Mouse (Mus musculus) lung, adult 2 months (tissue): Measurements from ENCODE around the gene Mau2. TPM values are rescaled to one million over a fixed set of nuclear protein-coding genes. Genes with fewer than 3 reads are reported as not detected.
"Not testable (repeated sequence)": the region's sequence is repeated elsewhere in the genome, so short reads cannot be mapped to it uniquely, and the experiment has no call there.

Experiments
- DNase-seq: peaks from one replicate; pipeline ENCODE4 v3.0.0; 2022
- H3K4me1 ChIP-seq: fragments of 200-500 bp; 2 replicates; pipeline ENCODE4 v1.6.1; 2011; ENCODE audit warnings: low read length; ENCODE audit not compliant: control insufficient read depth, insufficient read depth
- H3K4me3 ChIP-seq: fragments of 200-500 bp; replicated peaks from 2 replicates; pipeline ENCODE3; 2011; ENCODE audit warnings: low read depth, mild to moderate bottlenecking, control low read depth, low read length; ENCODE audit errors: extremely low read depth
- CTCF ChIP-seq: fragments of 200-500 bp; IDR thresholded peaks from 2 replicates; pipeline ENCODE4 v1.5.1; 2011; ENCODE audit warnings: mild to moderate bottlenecking, low read length, control low read depth; ENCODE audit not compliant: insufficient read depth
- POLR2A ChIP-seq: fragments of 200-500 bp; IDR thresholded peaks from 2 replicates; pipeline ENCODE4 v1.6.1; 2011; ENCODE audit warnings: low read depth, mild to moderate bottlenecking, control low read depth, low read length, borderline replicate concordance; ENCODE audit errors: extremely low read depth
- WGBS: fragments of 180-500 bp; shearing (Covaris S2); methylation state at CpG from one replicate; pipeline ENCODE4 v1.1.7; 2018; 5-methylcytosine and 5-hydroxymethylcytosine counted together
- polyA plus RNA-seq: library from polyadenylated mRNA; depleted of rRNA; stranded (reverse); fragments of >200 nt; gene quantifications from 2 replicates; pipeline ENCODE4 v1.2.3, GENCODE M21; 2012

The Mau2 gene
- polyA plus RNA-seq, 1 experiment: 88.5 TPM

DNA sequence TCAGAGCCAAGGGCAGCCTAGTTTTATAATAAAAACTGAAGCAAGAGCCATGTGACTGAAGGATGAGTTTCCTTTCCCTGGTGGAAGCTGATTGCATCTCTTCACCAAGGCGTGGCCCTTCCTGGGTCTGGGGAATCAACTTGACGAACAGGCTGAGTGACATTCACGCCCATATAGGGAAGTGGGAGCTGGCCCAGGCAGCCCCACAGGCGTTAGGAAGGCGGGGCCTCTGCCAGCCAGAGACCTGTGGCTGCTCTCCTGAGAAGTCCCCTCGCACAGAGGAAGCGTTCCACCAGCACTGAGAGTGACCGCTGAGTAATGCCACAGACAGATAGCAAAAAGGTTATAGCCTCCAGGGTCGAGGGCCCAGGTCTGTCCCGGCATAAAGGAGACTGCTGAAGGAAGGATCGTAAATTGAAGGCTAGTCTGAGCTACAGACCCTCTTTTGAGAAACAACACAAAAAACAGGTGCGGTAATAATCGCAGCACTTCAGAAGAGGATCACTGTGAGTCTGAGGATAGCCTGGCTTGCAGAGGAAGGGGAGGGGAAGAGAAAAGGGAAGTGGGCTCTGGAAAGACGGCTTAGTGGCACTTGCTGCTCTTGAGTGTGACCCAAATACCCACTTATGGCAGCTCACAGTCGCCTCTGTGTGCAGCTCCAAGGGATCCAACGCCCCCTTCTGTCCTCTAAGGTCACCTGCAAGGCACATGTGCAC is 41.2 kb downstream of the Mau2 start:
- Histone ChIP-seq H3K4me3 (peak overlapping the region; percentile 45), H3K4me1 (peaks cover 10% of the 10 kb centered on the region; the same call in 1 of the 2 replicates)
- WGBS: 2% methylated on average over 16 of the region's 16 CpGs
- peak; percentile 75; the same call in 1 of the 2 replicates for TF ChIP-seq POLR2A
- TF ChIP-seq CTCF: peak; percentile 83
- peak; percentile 73 for DNase-seq

DNA sequence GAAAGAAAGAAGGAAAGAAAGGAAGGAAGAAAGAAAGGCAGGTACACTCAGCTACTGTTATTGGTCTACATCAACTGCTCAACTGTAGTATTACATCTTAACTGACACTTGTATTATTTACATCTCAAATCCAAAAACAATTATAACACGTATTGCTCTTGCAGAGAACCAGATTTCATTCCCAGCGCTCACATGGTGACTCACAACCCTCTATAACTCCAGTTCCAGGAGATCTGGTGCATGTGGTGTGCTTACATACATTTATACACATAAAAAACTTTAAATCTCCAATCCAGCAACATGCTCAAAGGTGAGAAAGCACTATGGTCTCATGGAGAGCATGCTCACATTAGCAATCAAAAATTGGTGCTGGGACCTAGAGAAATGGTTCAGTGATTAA is 42.3 kb downstream of the Mau2 start:
- no peak overlapping the region for H3K4me3 ChIP-seq
- DNase-seq: no peak
- 69% methylated on average over 2 of the region's 2 CpGs for WGBS

DNA sequence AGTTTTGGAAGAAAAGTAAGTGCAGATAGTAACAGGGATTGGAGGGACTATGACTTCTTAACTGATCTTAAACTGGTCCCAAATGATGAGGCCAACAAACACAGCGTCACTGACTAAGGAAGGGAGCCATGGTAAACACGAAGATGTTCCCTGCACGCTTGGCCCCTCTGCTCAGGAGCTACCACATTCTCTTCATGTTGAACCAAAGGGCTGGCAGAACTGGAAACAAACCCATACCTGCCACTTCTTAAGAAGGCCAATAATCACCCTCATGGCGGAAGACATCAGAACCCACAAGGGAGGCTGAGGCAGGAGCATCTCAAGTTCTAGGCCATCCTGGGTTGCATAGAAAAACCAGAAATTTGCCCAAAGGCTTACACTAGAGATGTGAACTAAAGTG is 43.3 kb downstream of the Mau2 start:
- Histone ChIP-seq H3K4me1 (peaks cover 3% of the 10 kb centered on the region), H3K4me3 (no peak overlapping the region)
- 91% methylated on average over 4 of the region's 4 CpGs for WGBS
- DNase-seq: no peak
- no peak for TF ChIP-seq POLR2A
- TF ChIP-seq CTCF: no peak

More for the DNA sequence above, 42.3 kb downstream of the Mau2 start:
- TF ChIP-seq CTCF (no peak), POLR2A (no peak)
- H3K4me1 ChIP-seq: peaks cover 7% of the 10 kb centered on the region; the same call in 1 of the 2 replicates

DNA sequence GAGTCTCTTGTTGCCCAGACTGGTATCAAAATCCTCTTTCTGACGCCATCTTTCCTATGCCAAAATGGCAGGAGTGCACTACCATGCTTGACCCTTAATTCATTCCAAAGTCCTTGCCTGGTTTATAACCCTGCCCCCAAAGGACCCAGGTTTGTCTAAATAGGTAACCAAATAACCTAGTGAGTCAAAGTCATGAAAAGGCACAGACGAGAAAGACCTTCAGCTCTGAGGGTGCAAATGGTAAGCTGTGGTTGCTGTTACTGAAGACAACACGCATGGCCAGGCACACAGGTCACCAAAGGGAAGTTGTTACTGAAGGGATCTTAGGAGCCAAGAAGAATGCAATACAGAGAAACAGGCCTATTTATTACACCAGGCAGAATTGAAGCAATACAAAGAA is 43.8 kb downstream of the Mau2 start:
- DNase-seq: no peak
- WGBS: 89% methylated on average over 3 of the region's 3 CpGs
- Histone ChIP-seq H3K4me1 (peaks cover 5% of the 10 kb centered on the region), H3K4me3 (no peak overlapping the region)
- no peak for TF ChIP-seq POLR2A
- no peak for TF ChIP-seq CTCF

DNA sequence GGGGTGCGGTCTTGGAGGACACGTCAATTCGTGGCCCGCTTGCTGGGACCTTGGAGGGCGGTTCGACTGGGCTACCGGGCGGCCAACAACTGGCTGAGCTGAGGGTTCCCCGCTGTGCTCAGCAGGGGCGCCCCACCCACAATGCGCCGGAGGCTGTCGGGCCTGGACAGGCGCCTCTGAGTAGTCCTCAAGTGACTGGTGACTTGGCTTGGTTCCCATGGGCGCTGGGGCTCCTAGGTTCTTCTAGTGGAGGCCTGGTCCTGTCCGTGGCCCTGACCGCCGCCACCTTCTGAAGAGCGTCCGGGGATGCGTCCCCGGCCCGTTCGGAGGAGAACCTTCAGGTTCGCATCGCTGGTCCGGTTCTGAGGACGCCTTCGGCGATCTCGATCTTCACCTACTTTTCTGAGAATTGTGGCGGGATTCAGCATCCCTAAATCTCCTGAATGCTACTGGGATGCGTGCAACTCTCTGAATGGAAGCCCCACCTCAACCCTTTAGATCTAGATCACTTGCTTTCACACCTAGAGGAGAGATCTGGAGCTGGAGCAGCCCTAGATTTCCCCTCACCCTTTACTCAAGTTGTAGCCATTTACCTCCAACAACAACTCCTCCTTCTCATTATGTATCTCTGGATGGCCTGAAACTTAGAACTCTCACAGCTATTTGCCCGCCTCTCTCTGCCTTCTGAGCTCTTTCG is 45.8 kb downstream of the Mau2 start:
- Histone ChIP-seq H3K4me3 (peak overlapping the region; percentile 68), H3K4me1 (peaks cover 5% of the 10 kb centered on the region; the same call in 1 of the 2 replicates)
- TF ChIP-seq CTCF (no peak), POLR2A (peak; percentile 67; the same call in 1 of the 2 replicates)
- no peak for DNase-seq
- 2% methylated on average over 35 of the region's 35 CpGs for WGBS

DNA sequence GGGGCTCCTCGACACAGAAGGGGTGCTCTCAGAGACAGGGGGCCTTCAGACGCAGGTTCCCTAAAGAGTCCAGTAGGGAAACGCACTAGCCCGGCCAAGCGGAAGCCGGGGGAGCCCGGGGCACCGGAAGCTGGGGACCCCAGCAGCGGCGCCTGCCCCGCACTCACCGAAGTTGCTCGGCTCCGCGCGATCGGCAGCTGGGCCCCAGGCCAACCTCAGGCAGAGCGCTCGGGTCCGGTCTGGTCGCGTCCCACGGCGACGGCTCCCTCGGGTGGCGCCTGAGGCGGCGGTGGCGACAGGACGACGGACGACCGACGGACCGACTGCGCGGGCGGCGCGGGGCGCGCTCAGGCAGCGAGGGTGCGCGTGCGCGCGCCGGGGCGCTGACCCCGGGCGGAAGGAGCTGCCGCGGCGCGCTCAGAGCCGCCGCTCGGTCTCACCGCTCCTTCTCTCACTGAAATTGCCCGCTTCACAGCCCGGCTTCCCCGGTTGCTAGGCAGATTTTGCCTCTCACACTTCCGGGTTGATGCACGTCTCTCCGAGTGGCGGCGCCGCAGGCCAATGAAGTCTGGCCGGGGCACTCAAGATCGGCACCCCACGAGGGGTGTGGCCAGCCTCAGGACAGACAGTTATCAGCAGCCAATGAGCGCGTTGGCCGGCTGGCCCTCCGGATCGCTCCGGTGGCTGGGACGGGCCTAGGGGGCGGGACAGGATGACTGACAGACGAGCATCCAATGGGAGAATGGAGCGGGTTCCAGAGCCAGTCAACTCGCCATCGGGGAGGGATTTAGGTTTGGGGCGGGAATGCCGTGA is 46.6 kb downstream of the Mau2 start, which contains the start of gene Gatad2a:
Gene Gatad2a, minus strand, starts transcription at position 609 of the 813 bp plus-strand sequence.
- Histone ChIP-seq H3K4me3 (peak within 1 kb of the TSS; percentile 80), H3K4me1 (peaks cover 5% of the 10 kb centered on the region; the same call in 1 of the 2 replicates)
- DNase-seq: peak; percentile 100
- under 1% methylated on average over 87 of the region's 87 CpGs for WGBS
- no peak for TF ChIP-seq CTCF
- peak; percentile 68; the same call in 1 of the 2 replicates for TF ChIP-seq POLR2A

DNA sequence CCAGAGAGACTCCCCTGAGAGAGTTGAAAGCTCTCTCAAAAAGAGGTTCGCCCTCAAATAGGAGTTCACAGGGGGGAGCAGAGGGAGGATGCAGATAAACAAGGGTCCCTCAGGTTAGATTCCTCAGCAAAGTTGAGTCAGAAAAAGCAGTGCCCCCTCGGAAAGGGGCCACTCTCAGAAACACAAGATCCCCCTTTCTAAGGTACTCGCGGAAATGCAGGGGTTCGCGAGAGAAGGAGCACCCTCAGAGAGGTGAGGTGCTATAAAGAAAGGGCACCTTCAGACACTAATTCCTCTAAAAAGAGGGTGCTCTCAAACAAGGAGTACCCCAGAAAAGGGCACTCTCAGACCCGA is 47.1 kb downstream of the Mau2 start:
- peak overlapping the region; percentile 80 for H3K4me3 ChIP-seq
- H3K4me1 ChIP-seq: peaks cover 7% of the 10 kb centered on the region; the same call in 1 of the 2 replicates
- TF ChIP-seq POLR2A (no peak), CTCF (no peak)
- 1% methylated on average over 7 of the region's 7 CpGs for WGBS
- no peak for DNase-seq

DNA sequence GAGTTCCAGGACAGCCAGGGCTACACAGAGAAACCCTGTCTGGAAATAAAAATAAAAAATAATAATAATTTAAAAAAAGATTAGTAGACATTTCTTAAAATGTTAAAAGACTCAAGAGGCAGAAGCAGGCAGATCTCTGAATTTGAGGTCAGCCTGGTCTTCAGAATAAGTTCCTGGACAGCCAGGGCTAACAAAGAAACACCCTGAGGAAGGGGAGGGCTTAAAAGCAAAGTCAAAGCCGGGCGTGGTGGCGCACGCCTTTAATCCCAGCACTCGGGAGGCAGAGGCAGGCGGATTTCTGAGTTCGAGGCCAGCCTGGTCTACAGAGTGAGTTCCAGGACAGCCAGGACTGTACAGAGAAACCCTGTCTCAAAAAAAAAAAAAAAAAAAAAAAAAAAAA is 53.6 kb downstream of the Mau2 start:
- H3K4me1 ChIP-seq: peaks cover 12% of the 10 kb centered on the region
- H3K4me3 ChIP-seq, DNase-seq: not testable (repeated sequence)
- 91% methylated on average over 7 of the region's 7 CpGs for WGBS

DNA sequence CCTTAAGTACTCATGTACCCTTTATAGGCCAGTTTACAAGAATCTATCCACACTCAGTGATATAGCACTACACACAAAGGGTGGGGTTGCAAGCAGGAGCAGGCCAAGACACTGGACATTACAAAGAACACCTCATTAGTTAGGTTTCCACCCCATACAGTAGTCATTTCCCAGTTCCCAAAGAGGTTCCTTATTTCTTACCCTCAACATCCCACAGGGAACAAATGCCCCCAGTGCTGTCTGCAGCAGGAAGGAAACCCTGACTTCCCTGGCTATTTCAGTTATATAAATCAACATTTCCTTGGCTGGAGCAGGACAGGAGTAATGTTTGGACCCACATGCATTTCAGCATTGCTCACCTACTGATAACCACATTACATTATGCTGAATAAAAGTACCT is 54.8 kb downstream of the Mau2 start:
- peak overlapping the region; percentile 5 for H3K4me3 ChIP-seq
- no peak for TF ChIP-seq CTCF
- TF ChIP-seq POLR2A: no peak
- no peak for DNase-seq
- H3K4me1 ChIP-seq: peaks cover 9% of the 10 kb centered on the region
